Mouse (Mus musculus): ENCODE data around the gene Hyls1. TPM values are rescaled to one million over a fixed set of nuclear protein-coding genes. Genes with fewer than 3 reads are reported as not detected.
"Not testable (repeated sequence)": the region's sequence is repeated elsewhere in the genome, so short reads cannot be mapped to it uniquely, and the experiment has no call there.

Hyls1 gene
- 15.3 and 16.2 TPM in 2 replicates for polyA plus RNA-seq (2015; fragmentation: Nextera tagmentation; extraction: Ambion mirVana)

- Histone ChIP-seq H3K36me3 (peaks cover 21% of the 10 kb centered on the region), H3K27me3 (peaks cover 6% of the 10 kb centered on the region; the same call in 1 of the 2 replicates), H3K4me1 (replicated peaks) (peaks cover 12% of the 10 kb centered on the region), H3K27ac (replicated peaks) (peak within 1 kb of the TSS; percentile 93), H3K4me3 (peak within 1 kb of the TSS; percentile 96), H3K4me2 (peak within 1 kb of the TSS; percentile 73), H3K9me3 (no peaks in the 10 kb centered on the region), H3K9ac (peak within 1 kb of the TSS; percentile 82)
- ATAC-seq (ENCODE audit: low FRiP score, low read depth), result peak; percentile 98
- under 1% methylated on average over 86 of the region's 86 CpGs for WGBS
Observed at GRCm38 (mm10) chr9:35569571-35570534, at the start of gene Hyls1, which contains the start of gene Pate2. Gene Hyls1, minus strand, starts transcription at chr9:35570398. Gene Pate2, plus strand, starts transcription at chr9:35570284.

DNA sequence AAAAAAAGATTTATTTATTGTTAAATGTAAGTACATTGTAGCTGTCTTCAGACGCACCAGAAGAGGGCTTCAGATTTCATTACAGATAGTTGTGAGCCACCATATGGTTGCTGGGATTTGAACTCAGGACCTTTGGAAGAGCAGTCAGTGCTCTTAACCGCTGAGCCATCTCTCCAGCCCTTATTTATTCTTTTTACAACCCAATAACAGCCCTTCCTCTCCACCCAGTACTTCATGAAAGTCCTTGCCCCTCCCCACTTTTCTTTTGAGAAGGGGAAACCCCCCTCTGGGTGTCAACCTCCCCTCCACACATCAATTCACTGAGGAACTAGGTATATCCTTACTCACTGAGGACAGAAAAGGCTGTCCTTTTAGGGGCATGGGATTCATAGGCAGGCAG is 46.6 kb upstream of the Hyls1 start:
- not testable (repeated sequence) for H3K36me3 ChIP-seq; H3K9me3 ChIP-seq; H3K27ac ChIP-seq (replicated peaks); H3K4me3 ChIP-seq; ATAC-seq (ENCODE audit: low FRiP score, low read depth); H3K27me3 ChIP-seq; H3K4me1 ChIP-seq (replicated peaks); H3K9ac ChIP-seq; H3K4me2 ChIP-seq
- WGBS, result 76% methylated on average over 2 of the region's 2 CpGs

- Histone ChIP-seq H3K36me3 (no peaks in the 10 kb centered on the region), H3K4me3 (no peak overlapping the region), H3K4me1 (replicated peaks) (no peaks in the 10 kb centered on the region), H3K27ac (replicated peaks) (no peak overlapping the region), H3K9ac (no peak overlapping the region), H3K9me3 (no peaks in the 10 kb centered on the region), H3K4me2 (no peak overlapping the region), H3K27me3 (no peaks in the 10 kb centered on the region)
- no peak for ATAC-seq (ENCODE audit: low FRiP score, low read depth)
- WGBS, result 34% methylated on average over 2 of the region's 2 CpGs
Observed at GRCm38 (mm10) chr9:35614005-35614404, 43.8 kb upstream of the Hyls1 start.

DNA sequence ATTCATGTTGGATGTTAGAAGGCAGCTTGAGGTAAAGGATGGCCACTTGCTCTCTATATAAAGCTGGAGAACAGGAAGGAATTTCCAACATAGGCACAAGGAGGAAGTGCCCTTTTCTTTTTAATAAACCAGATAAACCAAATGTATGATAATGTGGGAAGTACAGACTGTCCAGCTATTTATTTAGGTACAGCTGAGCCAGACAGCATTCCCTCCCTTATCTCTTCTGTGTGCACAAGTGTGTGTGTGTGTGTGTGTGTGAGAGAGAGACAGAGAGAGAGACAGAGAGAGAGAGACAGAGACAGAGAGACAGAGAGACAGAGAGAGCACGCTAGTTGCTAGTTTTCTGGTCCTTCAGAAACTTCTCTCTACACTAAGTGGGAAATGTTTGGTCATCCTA is 41.6 kb upstream of the Hyls1 start, which contains the start of gene Pate4:
TSS of gene Pate4 (minus strand) at position 101 of the 400 bp plus-strand sequence.
- Histone ChIP-seq H3K4me3 (no peak within 1 kb of the TSS), H3K36me3 (no peaks in the 10 kb centered on the region), H3K27me3 (no peaks in the 10 kb centered on the region), H3K27ac (replicated peaks) (no peak within 1 kb of the TSS), H3K9ac (no peak within 1 kb of the TSS), H3K9me3 (no peaks in the 10 kb centered on the region), H3K4me2 (no peak within 1 kb of the TSS), H3K4me1 (replicated peaks) (no peaks in the 10 kb centered on the region)
- WGBS, result 81% methylated on average over 1 of the region's 1 CpGs
- ATAC-seq (ENCODE audit: low FRiP score, low read depth), result no peak

DNA sequence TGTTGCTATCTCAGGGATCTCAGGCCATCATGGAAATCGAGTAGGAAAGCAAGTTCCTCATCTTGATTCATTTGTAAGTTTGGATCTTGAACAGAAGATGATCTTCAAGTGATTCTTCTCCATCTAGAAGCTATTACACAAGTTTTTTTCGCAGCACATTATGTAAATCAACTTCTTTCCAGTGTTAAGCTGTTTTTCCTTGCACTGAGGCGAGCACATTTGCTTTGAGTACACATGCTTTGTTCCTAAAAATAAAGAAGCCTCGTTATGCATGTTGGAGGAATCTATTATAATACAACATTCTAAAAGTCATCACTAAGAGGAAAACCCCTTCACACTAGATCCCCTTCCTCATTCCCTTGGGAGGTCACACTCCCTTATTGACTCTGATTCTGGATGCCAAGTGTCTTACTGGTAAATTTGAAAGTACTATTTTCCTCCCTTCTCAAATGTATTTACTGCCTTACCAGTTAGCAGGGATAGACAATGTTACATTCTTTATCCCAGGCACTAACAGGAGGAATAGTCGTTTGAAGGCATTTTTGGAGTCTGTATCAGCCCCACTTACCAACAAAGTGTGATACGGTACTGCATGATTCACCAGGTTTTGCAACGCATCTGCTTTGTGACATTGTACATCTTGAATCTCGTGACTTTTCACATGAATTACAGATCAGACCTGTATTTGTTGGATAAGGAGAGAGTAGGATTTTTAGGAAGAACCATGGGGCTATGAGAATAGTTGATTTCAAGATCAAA is 37.6 kb upstream of the Hyls1 start:
- 66% methylated on average over 8 of the region's 8 CpGs for WGBS
- Histone ChIP-seq H3K9me3 (no peaks in the 10 kb centered on the region), H3K9ac (no peak overlapping the region), H3K4me1 (replicated peaks) (no peaks in the 10 kb centered on the region), H3K4me3 (no peak overlapping the region), H3K4me2 (no peak overlapping the region), H3K27me3 (no peaks in the 10 kb centered on the region), H3K27ac (replicated peaks) (no peak overlapping the region), H3K36me3 (no peaks in the 10 kb centered on the region)
- no peak for ATAC-seq (ENCODE audit: low FRiP score, low read depth)

- H3K27me3 ChIP-seq, result no peaks in the 10 kb centered on the region
- WGBS, result 9% methylated on average over 2 of the region's 2 CpGs
- no peak overlapping the region for H3K4me2 ChIP-seq
- no peak for ATAC-seq (ENCODE audit: low FRiP score, low read depth)
- no peaks in the 10 kb centered on the region for H3K36me3 ChIP-seq
- H3K4me3 ChIP-seq, result no peak overlapping the region
- H3K27ac ChIP-seq (replicated peaks), result no peak overlapping the region
- no peaks in the 10 kb centered on the region for H3K4me1 ChIP-seq (replicated peaks)
- no peak overlapping the region for H3K9ac ChIP-seq
- no peaks in the 10 kb centered on the region for H3K9me3 ChIP-seq
Observed at GRCm38 (mm10) chr9:35592903-35593302, 22.7 kb upstream of the Hyls1 start.

DNA sequence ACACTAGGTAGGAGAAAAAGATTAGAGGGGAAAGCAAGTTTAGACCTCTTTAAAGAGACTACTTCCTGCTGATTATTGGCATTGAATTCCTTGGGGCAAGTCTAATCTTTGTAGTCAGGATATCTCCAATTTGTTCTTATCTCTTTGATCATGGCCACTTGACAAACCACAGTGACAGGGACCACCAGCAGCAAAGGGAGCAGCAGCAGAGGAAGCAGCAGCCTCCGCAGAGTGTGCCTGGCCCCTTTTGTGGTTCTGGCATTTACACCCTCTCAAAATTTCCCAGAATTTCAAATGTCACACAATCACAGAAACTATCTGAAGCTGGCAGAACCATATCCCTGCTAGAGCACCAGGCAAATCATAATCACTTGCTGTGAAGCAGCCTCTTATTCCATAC is 17.5 kb upstream of the Hyls1 start:
- Histone ChIP-seq H3K4me1 (replicated peaks) (no peaks in the 10 kb centered on the region), H3K9me3 (no peaks in the 10 kb centered on the region), H3K4me3 (no peak overlapping the region), H3K27ac (replicated peaks) (no peak overlapping the region), H3K9ac (no peak overlapping the region), H3K36me3 (no peaks in the 10 kb centered on the region), H3K27me3 (no peaks in the 10 kb centered on the region), H3K4me2 (no peak overlapping the region)
- no peak for ATAC-seq (ENCODE audit: low FRiP score, low read depth)
- WGBS, result 83% methylated on average over 1 of the region's 1 CpGs

- WGBS, result 5% methylated on average over 32 of the region's 32 CpGs
- Histone ChIP-seq H3K4me1 (replicated peaks) (peaks cover 5% of the 10 kb centered on the region), H3K9me3 (no peaks in the 10 kb centered on the region), H3K4me3 (peak overlapping the region; percentile 41), H3K4me2 (peak overlapping the region; percentile 72), H3K9ac (no peak overlapping the region), H3K27me3 (peaks cover 9% of the 10 kb centered on the region), H3K36me3 (no peaks in the 10 kb centered on the region), H3K27ac (replicated peaks) (no peak overlapping the region)
- ATAC-seq (ENCODE audit: low FRiP score, low read depth), result no peak
Observed at GRCm38 (mm10) chr9:35574416-35574815, 4.2 kb upstream of the Hyls1 start.

DNA sequence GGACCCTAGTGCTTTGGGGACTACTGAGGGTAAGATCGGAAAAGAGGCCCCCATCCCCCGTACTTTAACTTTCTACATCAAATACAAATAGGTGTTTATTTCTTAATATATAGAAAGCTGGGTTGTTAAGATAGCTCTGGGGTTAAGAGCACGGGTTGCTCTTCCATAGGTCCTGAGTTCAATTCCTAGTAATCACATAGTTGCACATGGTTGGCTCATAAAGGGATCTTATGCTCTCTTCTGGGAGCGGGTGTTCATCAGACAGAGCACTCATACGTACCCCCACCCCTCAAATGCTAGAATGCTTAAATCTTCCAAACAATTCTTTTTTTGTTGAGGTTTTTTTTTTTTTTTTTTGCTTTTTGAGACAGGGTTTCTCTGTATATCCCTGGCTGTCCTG is 465 bp upstream of the Hyls1 start:
- Histone ChIP-seq H3K27ac (replicated peaks) (peak overlapping the region; percentile 93), H3K4me2 (peak overlapping the region; percentile 73), H3K36me3 (peaks cover 13% of the 10 kb centered on the region), H3K4me1 (replicated peaks) (peaks cover 12% of the 10 kb centered on the region), H3K9ac (peak overlapping the region; percentile 71), H3K27me3 (peaks cover 9% of the 10 kb centered on the region), H3K4me3 (peak overlapping the region; percentile 96), H3K9me3 (no peaks in the 10 kb centered on the region)
- ATAC-seq (ENCODE audit: low FRiP score, low read depth), result peak; percentile 19; the same call in 1 of the 2 replicates
- WGBS, result 8% methylated on average over 5 of the region's 5 CpGs

DNA sequence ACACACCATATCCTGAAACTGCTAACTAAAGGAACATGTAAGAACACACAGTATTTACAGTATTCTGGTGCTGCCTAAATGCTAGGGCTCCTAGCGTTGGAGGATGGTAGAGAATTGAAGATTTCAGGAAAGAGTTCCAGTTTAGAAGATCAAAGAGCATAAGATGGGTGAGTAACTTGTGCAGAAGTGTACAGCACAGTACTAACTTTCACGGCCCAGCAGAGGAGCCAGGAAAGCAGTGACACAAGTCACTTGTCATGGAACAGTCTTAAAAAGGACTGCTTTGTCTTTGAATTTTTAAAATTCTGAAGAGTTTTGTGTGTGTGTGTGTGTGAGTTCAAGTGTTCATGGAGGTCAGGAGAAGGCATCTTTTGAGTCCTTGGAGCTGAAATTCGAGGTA is 2.2 kb downstream of the Hyls1 start:
- Histone ChIP-seq H3K4me2 (no peak overlapping the region), H3K4me3 (no peak overlapping the region), H3K27me3 (no peaks in the 10 kb centered on the region), H3K27ac (replicated peaks) (no peak overlapping the region), H3K36me3 (peaks cover 26% of the 10 kb centered on the region), H3K9ac (no peak overlapping the region), H3K9me3 (no peaks in the 10 kb centered on the region), H3K4me1 (replicated peaks) (peaks cover 6% of the 10 kb centered on the region)
- ATAC-seq (ENCODE audit: low FRiP score, low read depth), result no peak
- WGBS, result 84% methylated on average over 3 of the region's 3 CpGs

GRCm38 (mm10) chr9:35564536-35565240 is 5.5 kb downstream of the Hyls1 start:
- H3K4me3 ChIP-seq, result no peak overlapping the region
- no peaks in the 10 kb centered on the region for H3K9me3 ChIP-seq
- H3K27me3 ChIP-seq, result no peaks in the 10 kb centered on the region
- peaks cover 37% of the 10 kb centered on the region for H3K36me3 ChIP-seq
- no peak overlapping the region for H3K4me2 ChIP-seq
- peaks cover 15% of the 10 kb centered on the region for H3K4me1 ChIP-seq (replicated peaks)
- no peak for ATAC-seq (ENCODE audit: low FRiP score, low read depth)
- no peak overlapping the region for H3K9ac ChIP-seq
- no peak overlapping the region for H3K27ac ChIP-seq (replicated peaks)
- WGBS, result 93% methylated on average over 5 of the region's 5 CpGs
